Mouse (Mus musculus) small intestine, adult 10 weeks (tissue): ENCODE data around the gene Olfr895. TPM values are rescaled to one million over a fixed set of nuclear protein-coding genes. Genes with fewer than 3 reads are reported as not detected.

ENCODE experiments used
- polyA plus RNA-seq: library from polyadenylated mRNA; stranded (reverse); fragments of 350-450 nt; fragmentation: Illumina TruSeq; extraction: RNeasy Lipid Tissue Mini Kit (QIAGEN cat#74804); gene quantifications from one replicate; pipeline ENCODE4 v1.2.3, GENCODE M21; 2014; ENCODE audit warnings: low replicate concordance

Olfr895 gene
- polyA plus RNA-seq = not detected

DNA sequence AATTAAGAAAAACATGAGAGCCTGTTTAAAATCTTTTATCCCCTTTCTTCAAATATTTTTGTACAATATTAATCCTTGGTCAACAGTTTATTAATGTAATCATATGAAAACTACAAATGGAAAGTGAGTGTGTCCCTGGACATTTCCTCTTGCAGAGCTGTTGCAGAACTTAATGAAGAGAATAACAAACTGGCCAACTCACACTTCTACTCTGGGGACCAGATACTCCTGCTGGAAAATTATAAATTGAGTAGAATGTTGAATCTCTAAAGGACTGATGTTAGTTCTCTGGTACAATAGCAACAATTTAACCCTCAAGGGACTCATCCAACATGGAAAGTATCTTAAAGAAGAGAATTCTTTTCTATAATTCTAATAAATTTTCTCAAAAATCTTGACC lies at the start of gene Olfr895:
Gene Olfr895, plus strand, starts transcription at position 301 of the 400 bp plus-strand sequence.

DNA sequence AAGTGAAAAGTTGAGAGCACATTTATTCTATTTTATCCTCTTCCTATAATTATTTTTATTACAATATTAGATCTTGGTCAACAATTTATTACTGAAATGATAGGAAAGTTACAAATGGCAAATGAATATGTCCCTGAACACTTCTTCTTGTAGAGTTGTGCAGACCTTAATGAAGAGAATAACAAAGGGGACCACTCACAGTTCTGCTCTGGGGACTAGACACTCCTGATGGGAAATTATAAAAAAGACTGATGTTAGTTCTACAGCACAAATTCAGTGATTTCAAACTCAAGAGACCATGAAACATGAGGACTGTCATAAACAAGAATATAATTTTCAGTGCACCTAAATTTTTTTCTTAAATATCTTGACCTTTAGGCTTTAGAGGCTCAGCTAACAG lies 15.2 kb upstream of the Olfr895 start, which contains the start of gene Olfr143:
Gene Olfr143, plus strand, starts transcription at position 301 of the 400 bp plus-strand sequence.

DNA sequence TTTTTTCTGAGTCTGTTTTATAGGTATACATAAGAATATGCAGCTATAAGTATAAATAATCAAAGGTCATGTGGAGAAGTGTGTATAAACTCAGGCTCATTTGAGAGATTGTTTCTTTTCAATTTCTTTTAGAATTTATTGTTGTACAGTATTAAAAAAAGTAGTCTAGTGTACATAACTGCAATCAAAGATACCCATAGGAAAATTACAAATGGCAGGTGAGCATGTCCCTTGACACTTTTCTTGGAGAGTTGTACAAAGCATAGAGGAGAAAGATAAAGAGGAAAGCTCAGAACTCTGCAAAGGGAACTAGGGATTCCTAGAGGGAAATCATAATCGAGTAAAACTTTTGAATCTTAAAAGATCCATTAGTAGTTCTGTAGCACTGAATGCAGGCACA lies 23.2 kb downstream of the Olfr895 start, which contains the start of gene Olfr896-ps1:
Gene Olfr896-ps1, plus strand, starts transcription at position 301 of the 400 bp plus-strand sequence.

Other genes starting within 250 kb of the Olfr895 start
- not detected for gene Olfr883, start 242.0 kb upstream of the Olfr895 start, polyA plus RNA-seq
- not detected for gene Olfr884, start 221.3 kb upstream of the Olfr895 start, polyA plus RNA-seq
- gene Olfr885, start 206.5 kb upstream of the Olfr895 start, polyA plus RNA-seq = not detected
- not detected for gene Olfr887, start 183.8 kb upstream of the Olfr895 start, polyA plus RNA-seq
- not detected for gene Olfr888, start 159.7 kb upstream of the Olfr895 start, polyA plus RNA-seq
- not detected for gene Olfr889, start 152.7 kb upstream of the Olfr895 start, polyA plus RNA-seq
- not detected for gene Olfr890, start 125.3 kb upstream of the Olfr895 start, polyA plus RNA-seq
- not detected for gene Olfr891, start 87.0 kb upstream of the Olfr895 start, polyA plus RNA-seq
- gene Olfr893, start 59.5 kb upstream of the Olfr895 start, polyA plus RNA-seq = not detected
- not detected for gene Olfr894, start 49.8 kb upstream of the Olfr895 start, polyA plus RNA-seq
- gene Olfr143, start 15.1 kb upstream of the Olfr895 start, polyA plus RNA-seq = not detected
- gene Olfr896-ps1, start 23.3 kb downstream of the Olfr895 start, polyA plus RNA-seq = not detected
- not detected for gene Olfr25, start 61.2 kb downstream of the Olfr895 start, polyA plus RNA-seq
- not detected for gene Olfr898, start 80.6 kb downstream of the Olfr895 start, polyA plus RNA-seq
- not detected for gene Olfr250, start 99.0 kb downstream of the Olfr895 start, polyA plus RNA-seq
- gene Olfr251, start 109.2 kb downstream of the Olfr895 start, polyA plus RNA-seq = not detected
- not detected for gene Olfr147, start 133.8 kb downstream of the Olfr895 start, polyA plus RNA-seq
- not detected for gene Olfr901, start 161.6 kb downstream of the Olfr895 start, polyA plus RNA-seq
- not detected for gene Olfr902, start 179.8 kb downstream of the Olfr895 start, polyA plus RNA-seq
- not detected for gene Olfr904, start 195.3 kb downstream of the Olfr895 start, polyA plus RNA-seq
- not detected for gene Olfr905, start 203.3 kb downstream of the Olfr895 start, polyA plus RNA-seq
- not detected for gene Olfr906, start 219.2 kb downstream of the Olfr895 start, polyA plus RNA-seq
- gene Olfr907, start 227.9 kb downstream of the Olfr895 start, polyA plus RNA-seq = not detected